Mouse (Mus musculus) heart, postnatal 0 days (tissue): ENCODE results near the gene Xkr8. TPM values are rescaled to one million over a fixed set of nuclear protein-coding genes. Genes with fewer than 3 reads are reported as not detected.

Experiments
- ATAC-seq: fragments of 200-750 bp; cut with Nextera tagmentation; 2 replicates; pipeline ENCODE4 v1.8.0; 2017; ENCODE audit warnings: low read depth, moderate number of reproducible peaks, moderate library complexity; ENCODE audit not compliant: insufficient read depth
- DNase-seq: peaks from one replicate; pipeline ENCODE4 v3.0.0-alpha.2; 2016; ENCODE audit warnings: low spot score
- H3K27ac ChIP-seq: fragments of 300-500 bp; sonication (generic); 2 replicates; pipeline ENCODE4 v1.5.1; 2014; ENCODE audit warnings: low read depth, mild to moderate bottlenecking
- H3K27me3 ChIP-seq: fragments of 300-500 bp; sonication (generic); 2 replicates; pipeline ENCODE4 v1.6.1; 2014; ENCODE audit warnings: low read length, mixed read lengths; ENCODE audit not compliant: control insufficient read depth, insufficient read depth
- H3K36me3 ChIP-seq: fragments of 300-500 bp; sonication (generic); replicated peaks from 2 replicates; pipeline ENCODE4 v1.6.1; 2014; ENCODE audit warnings: low read length, mixed read lengths; ENCODE audit not compliant: control insufficient read depth, insufficient read depth
- H3K4me1 ChIP-seq: fragments of 300-500 bp; sonication (generic); 2 replicates; pipeline ENCODE4 v1.6.1; 2014; ENCODE audit warnings: antibody characterized with exemption; ENCODE audit not compliant: control insufficient read depth, insufficient read depth
- H3K4me2 ChIP-seq: fragments of 300-500 bp; sonication (generic); 2 replicates; pipeline ENCODE4 v1.6.1; 2014; ENCODE audit warnings: low read depth, mild to moderate bottlenecking, low read length, moderate library complexity
- H3K4me3 ChIP-seq: fragments of 300-500 bp; sonication (generic); 2 replicates; pipeline ENCODE4 v1.5.1; 2014; ENCODE audit warnings: low read depth, low read length
- H3K9ac ChIP-seq: fragments of 300-500 bp; sonication (generic); replicated peaks from 2 replicates; pipeline ENCODE4 v1.6.1; 2014; ENCODE audit warnings: low read depth, low read length, mixed read lengths
- H3K9me3 ChIP-seq: fragments of 300-500 bp; sonication (generic); replicated peaks from 2 replicates; pipeline ENCODE4 v1.6.1; 2016; ENCODE audit warnings: low read length; ENCODE audit not compliant: control insufficient read depth
- CTCF ChIP-seq: IDR thresholded peaks from 2 replicates; pipeline ENCODE4 v1.5.1; 2016; ENCODE audit warnings: antibody characterized with exemption, control low read depth, low read depth
- EP300 ChIP-seq: IDR thresholded peaks from 2 replicates; pipeline ENCODE4 v1.6.1; 2016; ENCODE audit warnings: antibody characterized with exemption, low read depth
- WGBS: fragments of 180-500 bp; shearing (Covaris S2); extraction: QIAGEN DNeasy Blood & Tissue Kit; methylation state at CpG from one replicate; pipeline ENCODE4 v1.1.7; 2014; 5-methylcytosine and 5-hydroxymethylcytosine counted together
- polyA plus RNA-seq: library from polyadenylated mRNA; unstranded; fragments of >200 nt; fragmentation: Nextera tagmentation; extraction: Ambion mirVana; gene quantifications from 2 replicates; pipeline ENCODE4 v1.2.1, GENCODE M21; 2015
- total RNA-seq: library from RNA; depleted of rRNA; stranded (reverse); fragments of >200 nt; gene quantifications from 2 replicates; pipeline ENCODE4 v1.2.3, GENCODE M21; 2014; ENCODE audit warnings: low replicate concordance; rRNA removed

The Xkr8 gene
- total and polyA plus RNA-seq, 2 experiments from 2014 or later = 0.53 to 3.0 TPM

DNA sequence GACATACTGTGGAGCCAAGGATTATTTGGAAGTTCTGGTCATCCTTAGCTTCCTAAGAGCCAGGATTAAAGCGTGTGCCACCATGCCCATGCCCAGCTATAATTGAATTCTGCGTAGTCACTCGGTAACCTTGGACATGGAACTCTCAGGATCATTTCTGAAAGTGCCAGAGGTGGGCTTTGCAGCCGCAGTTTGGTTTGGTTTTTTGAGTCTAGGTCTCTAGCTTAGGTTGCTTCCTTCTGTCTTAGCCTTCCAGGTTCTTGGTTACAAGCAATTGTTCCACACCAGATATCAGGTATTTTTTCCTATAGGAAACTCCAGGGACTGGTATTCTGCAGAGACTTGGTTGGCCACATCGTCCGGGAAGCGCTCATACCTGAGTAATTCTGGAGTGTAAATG is 19.2 kb downstream of the Xkr8 start:
- Histone ChIP-seq H3K4me1 (no peaks in the 10 kb centered on the region), H3K4me2 (no peak overlapping the region), H3K9ac (no peak overlapping the region), H3K27ac (no peak overlapping the region), H3K4me3 (no peak overlapping the region), H3K27me3 (no peaks in the 10 kb centered on the region), H3K36me3 (peaks cover 68% of the 10 kb centered on the region), H3K9me3 (no peaks in the 10 kb centered on the region)
- ATAC-seq (no peak), DNase-seq (no peak)
- no peak for TF ChIP-seq EP300
- TF ChIP-seq CTCF = no peak
- WGBS = 95% methylated on average over 7 of the region's 7 CpGs

GRCm38 (mm10) chr4:132706885-132707284 is 25.5 kb downstream of the Xkr8 start:
- H3K27ac ChIP-seq = no peak overlapping the region
- 92% methylated on average over 8 of the region's 8 CpGs for WGBS
- DNase-seq = no peak
- peaks cover 92% of the 10 kb centered on the region for H3K36me3 ChIP-seq
- H3K4me3 ChIP-seq = no peak overlapping the region
- no peak overlapping the region for H3K4me2 ChIP-seq
- H3K4me1 ChIP-seq = no peaks in the 10 kb centered on the region
- H3K9me3 ChIP-seq = no peaks in the 10 kb centered on the region
- H3K27me3 ChIP-seq = no peaks in the 10 kb centered on the region
- TF ChIP-seq CTCF (no peak), EP300 (no peak)
- no peak for ATAC-seq
- no peak overlapping the region for H3K9ac ChIP-seq

GRCm38 (mm10) chr4:132702076-132702475 is 30.3 kb downstream of the Xkr8 start:
- Histone ChIP-seq H3K27ac (no peak overlapping the region), H3K27me3 (no peaks in the 10 kb centered on the region), H3K4me2 (no peak overlapping the region), H3K9me3 (no peaks in the 10 kb centered on the region), H3K4me3 (no peak overlapping the region), H3K36me3 (peaks cover 93% of the 10 kb centered on the region), H3K4me1 (no peaks in the 10 kb centered on the region), H3K9ac (no peak overlapping the region)
- TF ChIP-seq CTCF = no peak
- no peak for TF ChIP-seq EP300
- 94% methylated on average over 5 of the region's 5 CpGs for whole genome bisulfite sequencing
- no peak for DNase-seq
- no peak for ATAC-seq

DNA sequence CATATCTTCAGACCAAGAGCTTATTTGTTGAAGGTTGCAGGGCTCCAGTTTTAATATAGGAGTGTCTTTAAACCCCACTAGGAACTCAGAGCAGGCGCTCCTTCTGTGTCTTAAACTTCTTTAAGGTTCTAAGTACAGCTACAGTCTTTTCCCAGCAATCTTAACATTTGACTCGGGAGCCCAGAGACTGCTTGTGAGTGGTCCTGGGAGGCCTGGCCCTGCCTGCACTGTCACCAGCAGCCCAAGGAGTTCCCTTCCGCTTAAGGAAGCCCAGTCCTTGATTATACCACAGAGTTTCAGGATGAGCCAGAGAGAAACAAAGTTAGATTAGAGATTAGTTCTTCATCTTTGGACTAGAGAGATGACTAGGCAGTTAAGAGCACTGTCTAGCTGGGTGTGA is 39.0 kb downstream of the Xkr8 start:
- DNase-seq = no peak
- Histone ChIP-seq H3K4me1 (no peaks in the 10 kb centered on the region), H3K4me3 (no peak overlapping the region), H3K27me3 (no peaks in the 10 kb centered on the region), H3K4me2 (no peak overlapping the region), H3K36me3 (peaks cover 66% of the 10 kb centered on the region), H3K9ac (no peak overlapping the region), H3K27ac (no peak overlapping the region), H3K9me3 (no peaks in the 10 kb centered on the region)
- ATAC-seq = no peak
- WGBS = 91% methylated on average over 3 of the region's 3 CpGs
- TF ChIP-seq EP300 (no peak), CTCF (no peak)

DNA sequence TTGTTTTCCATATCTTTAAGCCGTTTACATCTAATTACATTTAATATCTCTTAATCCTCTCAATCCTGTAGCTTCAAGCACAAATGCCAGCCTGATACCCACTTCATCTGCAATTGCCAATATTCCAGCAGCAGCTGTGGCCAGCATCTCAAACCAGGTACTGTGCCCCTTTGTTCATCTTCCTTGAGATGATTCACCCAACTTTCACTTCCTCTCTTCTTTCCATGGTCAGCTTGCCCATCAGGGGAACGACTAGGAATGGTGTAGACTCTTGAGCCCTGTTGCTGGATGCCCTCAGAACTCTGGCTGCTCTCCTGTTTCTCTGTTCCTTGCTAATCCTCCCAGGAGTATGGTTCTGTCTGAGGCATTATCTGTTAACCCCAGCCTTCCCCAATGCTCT is 42.7 kb downstream of the Xkr8 start:
- ATAC-seq = no peak
- no peak overlapping the region for H3K9ac ChIP-seq
- WGBS = 62% methylated on average over 2 of the region's 2 CpGs

GRCm38 (mm10) chr4:132676771-132677539 is 55.4 kb downstream of the Xkr8 start:
- H3K27ac ChIP-seq = no peak overlapping the region
- no peaks in the 10 kb centered on the region for H3K9me3 ChIP-seq
- DNase-seq (peak; percentile 21), ATAC-seq (peak; percentile 70; the same call in 1 of the 2 replicates)
- peaks cover 66% of the 10 kb centered on the region for H3K36me3 ChIP-seq
- no peaks in the 10 kb centered on the region for H3K4me1 ChIP-seq
- no peak overlapping the region for H3K9ac ChIP-seq
- 76% methylated on average over 7 of the region's 7 CpGs for WGBS
- no peak overlapping the region for H3K4me3 ChIP-seq
- no peak for TF ChIP-seq EP300
- peak; percentile 72 for TF ChIP-seq CTCF
- no peaks in the 10 kb centered on the region for H3K27me3 ChIP-seq
- no peak overlapping the region for H3K4me2 ChIP-seq

More for the DNA sequence above, 42.7 kb downstream of the Xkr8 start:
- Histone ChIP-seq H3K36me3 (peaks cover 55% of the 10 kb centered on the region), H3K27me3 (no peaks in the 10 kb centered on the region), H3K9me3 (no peaks in the 10 kb centered on the region), H3K27ac (no peak overlapping the region), H3K4me1 (no peaks in the 10 kb centered on the region), H3K4me3 (no peak overlapping the region), H3K4me2 (no peak overlapping the region)
- no peak for DNase-seq
- no peak for TF ChIP-seq EP300
- TF ChIP-seq CTCF = no peak

Other genes starting within 250 kb of the Xkr8 start
- gene Sesn2, start 222.0 kb downstream of the Xkr8 start, total RNA-seq = 6.2 and 8.9 TPM in 2 replicates
- gene Sesn2, start 222.0 kb downstream of the Xkr8 start, polyA plus RNA-seq = 5.0 and 5.2 TPM in 2 replicates
- gene Atpif1, start 198.9 kb downstream of the Xkr8 start, total RNA-seq = 340 and 524 TPM in 2 replicates
- 2,178 and 2,289 TPM in 2 replicates for gene Atpif1, start 198.9 kb downstream of the Xkr8 start, polyA plus RNA-seq
- 64.0 and 104 TPM in 2 replicates for gene Dnajc8, start 197.0 kb downstream of the Xkr8 start, total RNA-seq
- gene Dnajc8, start 197.0 kb downstream of the Xkr8 start, polyA plus RNA-seq = 94.1 and 96.2 TPM in 2 replicates
- 0.08 and 1.5 TPM in 2 replicates for gene Ptafr, start 168.5 kb downstream of the Xkr8 start, total RNA-seq
- 0.61 and 0.71 TPM in 2 replicates for gene Ptafr, start 168.5 kb downstream of the Xkr8 start, polyA plus RNA-seq
- gene Eya3, start 93.6 kb downstream of the Xkr8 start, total RNA-seq = 22.7 and 54.6 TPM in 2 replicates
- gene Eya3, start 93.6 kb downstream of the Xkr8 start, polyA plus RNA-seq = 14.0 and 14.5 TPM in 2 replicates
- gene Smpdl3b, start 24.7 kb upstream of the Xkr8 start, total RNA-seq = 0.11 and 2.6 TPM in 2 replicates
- gene Smpdl3b, start 24.7 kb upstream of the Xkr8 start, polyA plus RNA-seq = 1.7 TPM in 2 replicates
- gene Rpa2, start 35.8 kb upstream of the Xkr8 start, total RNA-seq = 26.1 and 56.1 TPM in 2 replicates
- gene Rpa2, start 35.8 kb upstream of the Xkr8 start, polyA plus RNA-seq = 32.0 and 35.0 TPM in 2 replicates
- 0.73 and 1.2 TPM in 2 replicates for gene Themis2, start 63.8 kb upstream of the Xkr8 start, total RNA-seq
- 0.78 and 1.1 TPM in 2 replicates for gene Themis2, start 63.8 kb upstream of the Xkr8 start, polyA plus RNA-seq
- gene Ppp1r8, start 110.6 kb upstream of the Xkr8 start, total RNA-seq = 36.6 and 46.2 TPM in 2 replicates
- gene Ppp1r8, start 110.6 kb upstream of the Xkr8 start, polyA plus RNA-seq = 17.2 and 17.3 TPM in 2 replicates
- gene Stx12, start 152.0 kb upstream of the Xkr8 start, total RNA-seq = 59.7 and 65.9 TPM in 2 replicates
- gene Stx12, start 152.0 kb upstream of the Xkr8 start, polyA plus RNA-seq = 46.3 and 48.5 TPM in 2 replicates
- 19.7 and 20.7 TPM in 2 replicates for gene Fam76a, start 190.0 kb upstream of the Xkr8 start, total RNA-seq
- 39.6 and 44.4 TPM in 2 replicates for gene Fam76a, start 190.0 kb upstream of the Xkr8 start, polyA plus RNA-seq
- 0.04 and 0.19 TPM in 2 replicates for gene Fgr, start 241.5 kb upstream of the Xkr8 start, total RNA-seq
- 0.31 and 0.37 TPM in 2 replicates for gene Fgr, start 241.5 kb upstream of the Xkr8 start, polyA plus RNA-seq